Mouse (Mus musculus) spleen, adult 2 months (tissue): Measurements from ENCODE around the gene U2af2.

ENCODE experiments used
- CTCF ChIP-seq: fragments of 200-500 bp; IDR thresholded peaks from 2 replicates; pipeline ENCODE4 v1.5.1; 2011; ENCODE audit warnings: mild to moderate bottlenecking, inconsistent platforms; ENCODE audit not compliant: insufficient read depth, insufficient read length, insufficient replicate concordance; ENCODE audit errors: extremely low read depth
- POLR2A ChIP-seq: fragments of 200-500 bp; IDR thresholded peaks from 2 replicates; pipeline ENCODE4 v1.6.1; 2011; ENCODE audit warnings: low read depth, low read length, inconsistent platforms

GRCm38 (mm10) chr7:5076931-5077330 lies 15.0 kb downstream of the U2af2 start:
- TF ChIP-seq POLR2A (no peak), CTCF (no peak)
